Comparison of ENCODE assay signal across 10 mouse cellular contexts in genomic region chr17:49738351-49738750, GRCm38 (mm10).
DNase-seq lines count a peak whose midpoint lies in the region; ATAC-seq lines count a peak whose summit lies in the region.
"Had no signal": no experiment of that assay in that cellular context is flagged by ENCODE, and none has a peak within 500 bp of the region (broad histone marks: within the 10 kb centered on the region; RNA-seq: fewer than 3 reads in every experiment).

No protein-coding gene starts in this region.

- H3K9me3 ChIP-seq in kidney, embryonic 16.5 days (ENCODE audit: low read length) = no peaks in the 10 kb centered on the region
- peaks cover 4% of the 10 kb centered on the region; the same call in 1 of the 2 replicates for H3K9me3 ChIP-seq in intestine, embryonic 16.5 days (ENCODE audit: control insufficient read depth, low read length)
- H3K9me3 ChIP-seq: forebrain, embryonic 15.5 days had no signal

- no peaks in the 10 kb centered on the region for H3K36me3 ChIP-seq in kidney, embryonic 16.5 days (ENCODE audit: insufficient read depth, low read length)
- no peaks in the 10 kb centered on the region for H3K36me3 ChIP-seq in intestine, embryonic 16.5 days (ENCODE audit: control insufficient read depth, insufficient read depth, low read length)
- H3K36me3 ChIP-seq: forebrain, embryonic 15.5 days; limb, embryonic 13.5 days; midbrain, embryonic 12.5 days had no signal

- no peak for DNase-seq in kidney, adult 18-20 months
- DNase-seq in brain, adult 2 months (ENCODE audit: low read depth, low spot score) = peak; percentile 16
- peak; percentile 12 for DNase-seq in gonadal fat pad, adult 2 months (ENCODE audit: low read depth)
- peak; percentile 15 for DNase-seq in lung, postnatal 36 days
- DNase-seq in MN1 (ENCODE audit: low spot score) = no peak

- 33% methylated on average over 11 of the region's 11 CpGs for WGBS in kidney, embryonic 16.5 days
- WGBS in intestine, embryonic 16.5 days = 61% methylated on average over 11 of the region's 11 CpGs

- no peak overlapping the region for H3K4me3 ChIP-seq in kidney, embryonic 16.5 days (ENCODE audit: low read length)
- H3K4me3 ChIP-seq in intestine, embryonic 16.5 days (ENCODE audit: low read length) = no peak overlapping the region
- H3K4me3 ChIP-seq: forebrain, embryonic 15.5 days; limb, embryonic 13.5 days; midbrain, embryonic 12.5 days had no signal

- ATAC-seq in kidney, embryonic 16.5 days (ENCODE audit: low FRiP score, low TSS enrichment) = peak; percentile 80
- ATAC-seq in intestine, embryonic 16.5 days = no peak
- ATAC-seq: forebrain, embryonic 15.5 days had no signal

- H3K4me2 ChIP-seq in kidney, embryonic 16.5 days (replicated peaks; ENCODE audit: low read depth, low read length) = no peak overlapping the region
- no peak overlapping the region for H3K4me2 ChIP-seq in intestine, embryonic 16.5 days (ENCODE audit: low read depth, low read length)
- H3K4me2 ChIP-seq: forebrain, embryonic 15.5 days; limb, embryonic 13.5 days; midbrain, embryonic 12.5 days had no signal

- no peak overlapping the region for H3K27ac ChIP-seq in kidney, embryonic 16.5 days (ENCODE audit: low read length)
- no peak overlapping the region for H3K27ac ChIP-seq in intestine, embryonic 16.5 days (ENCODE audit: low read length)
- H3K27ac ChIP-seq: forebrain, embryonic 15.5 days; limb, embryonic 13.5 days; midbrain, embryonic 12.5 days had no signal

- H3K4me1 ChIP-seq in kidney, embryonic 16.5 days (ENCODE audit: insufficient read depth, low read length) = 0 out of 2 replicates have a peak, but pooled peaks cover 7% of the 10 kb centered on the region
- H3K4me1 ChIP-seq in intestine, embryonic 16.5 days (ENCODE audit: control insufficient read depth, insufficient read depth, low read length) = no peaks in the 10 kb centered on the region
- H3K4me1 ChIP-seq: forebrain, embryonic 15.5 days had no signal

- H3K27me3 ChIP-seq in kidney, embryonic 16.5 days (ENCODE audit: insufficient read depth, low read length) = no peaks in the 10 kb centered on the region
- H3K27me3 ChIP-seq in intestine, embryonic 16.5 days (replicated peaks; ENCODE audit: control insufficient read depth, insufficient read depth, low read length) = no peaks in the 10 kb centered on the region
- H3K27me3 ChIP-seq: forebrain, embryonic 15.5 days; limb, embryonic 13.5 days had no signal

- H3K9ac ChIP-seq in kidney, embryonic 16.5 days (replicated peaks; ENCODE audit: low read length) = no peak overlapping the region
- H3K9ac ChIP-seq in intestine, embryonic 16.5 days (ENCODE audit: low read depth, low read length) = no peak overlapping the region
- H3K9ac ChIP-seq: forebrain, embryonic 15.5 days; limb, embryonic 13.5 days; midbrain, embryonic 12.5 days had no signal

Comparison
In these comparisons a context has a peak if more than half of its experiments do, and no peak if none do; other contexts are left out.
1. DNase-seq: peak in brain, adult 2 months (single experiment), gonadal fat pad, adult 2 months (single experiment) and lung, postnatal 36 days (single experiment); none in kidney, adult 18-20 months (single experiment) and MN1 (single experiment).